Mouse (Mus musculus) subcutaneous adipose tissue, adult 2 months (tissue): ENCODE measurements around the gene Rflna. TPM values are rescaled to one million over a fixed set of nuclear protein-coding genes. Genes with fewer than 3 reads are reported as not detected.

ENCODE experiments used
- polyA plus RNA-seq: library from polyadenylated mRNA; depleted of rRNA; stranded (reverse); fragments of >200 nt; gene quantifications from 2 replicates; pipeline ENCODE4 v1.2.3, GENCODE M21; 2012; ENCODE audit warnings: low replicate concordance; rRNA removed

Rflna gene
- 2.1 and 7.5 TPM in 2 replicates for polyA plus RNA-seq

GRCm38 (mm10) chr5:125002969-125003872 is at the start of gene Rflna:
Rflna (plus strand) TSS chr5:125003221.

Other genes with a start within 250 kb of the Rflna start
- gene Ccdc92, start 140.8 kb upstream of the Rflna start, polyA plus RNA-seq, result 0.85 and 5.5 TPM in 2 replicates
- gene Zfp664, start 140.5 kb upstream of the Rflna start, polyA plus RNA-seq, result 26.0 and 31.8 TPM in 2 replicates
- 42.3 and 71.1 TPM in 2 replicates for gene Ncor2, start 176.0 kb downstream of the Rflna start, polyA plus RNA-seq